Mouse (Mus musculus) midbrain, embryonic 15.5 days (tissue): ENCODE results near the gene Dact2. TPM values are rescaled to one million over a fixed set of nuclear protein-coding genes. Genes with fewer than 3 reads are reported as not detected.

Source experiments
- ATAC-seq: fragments of 200-750 bp; cut with Nextera tagmentation; replicated peaks from 2 replicates; pipeline ENCODE4 v1.8.0; 2017; ENCODE audit warnings: moderate TSS enrichment
- H3K27ac ChIP-seq: fragments of 300-500 bp; sonication (generic); 2 replicates; pipeline ENCODE4 v1.5.1; 2015; ENCODE audit warnings: mild to moderate bottlenecking, inconsistent platforms
- H3K27me3 ChIP-seq: fragments of 300-500 bp; sonication (generic); replicated peaks from 2 replicates; pipeline ENCODE4 v1.6.1; 2015; ENCODE audit warnings: inconsistent platforms
- H3K36me3 ChIP-seq: fragments of 300-500 bp; sonication (generic); replicated peaks from 2 replicates; pipeline ENCODE4 v1.6.1; 2015; ENCODE audit warnings: inconsistent platforms
- H3K4me1 ChIP-seq: fragments of 300-500 bp; sonication (generic); 2 replicates; pipeline ENCODE4 v1.6.1; 2015; ENCODE audit warnings: inconsistent platforms
- H3K4me2 ChIP-seq: fragments of 300-500 bp; sonication (generic); 2 replicates; pipeline ENCODE4 v1.6.1; 2015; ENCODE audit warnings: inconsistent platforms, mild to moderate bottlenecking, moderate library complexity
- H3K4me3 ChIP-seq: fragments of 300-500 bp; sonication (generic); 2 replicates; pipeline ENCODE4 v1.5.1; 2015; ENCODE audit warnings: mild to moderate bottlenecking, inconsistent platforms
- H3K9ac ChIP-seq: fragments of 300-500 bp; sonication (generic); 2 replicates; pipeline ENCODE4 v1.6.1; 2015; ENCODE audit warnings: mild to moderate bottlenecking, inconsistent platforms
- H3K9me3 ChIP-seq: fragments of 300-500 bp; sonication (generic); 2 replicates; pipeline ENCODE4 v1.6.1; 2016; ENCODE audit warnings: inconsistent platforms
- WGBS: fragments of 180-500 bp; shearing (Covaris S2); methylation state at CpG from one replicate; pipeline ENCODE4 v1.1.7; 2015; ENCODE audit warnings: mixed read lengths; 5-methylcytosine and 5-hydroxymethylcytosine counted together
- polyA plus RNA-seq: library from polyadenylated mRNA; unstranded; fragments of >200 nt; fragmentation: Nextera tagmentation; extraction: Ambion mirVana; gene quantifications from 2 replicates; pipeline ENCODE4 v1.2.1, GENCODE M21; 2015

Gene Dact2
- polyA plus RNA-seq, 1 experiment from 2014 or later, result 1.7 TPM

DNA sequence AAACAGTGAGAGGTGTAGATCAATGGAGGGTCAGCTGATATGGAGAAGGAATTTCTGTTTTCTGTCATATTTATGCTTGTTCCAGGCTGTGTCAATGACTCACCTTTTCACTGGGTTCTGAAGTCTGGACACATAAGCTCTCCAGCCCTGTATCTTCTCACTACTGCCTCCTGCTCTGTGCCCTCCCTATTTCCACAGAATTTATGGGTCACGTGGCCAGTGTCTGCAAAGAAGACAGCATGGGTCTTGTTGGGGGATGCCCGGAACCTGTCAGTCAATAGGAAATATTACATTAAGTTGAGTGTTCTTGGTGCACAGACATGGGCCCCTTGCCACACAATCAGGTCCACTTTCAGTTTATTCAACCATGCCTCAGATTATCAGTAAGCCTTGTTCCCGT, 1.1 kb upstream of the Dact2 start:
- Histone ChIP-seq H3K27me3 (peaks cover 53% of the 10 kb centered on the region), H3K4me2 (no peak overlapping the region), H3K9me3 (no peaks in the 10 kb centered on the region), H3K27ac (no peak overlapping the region), H3K4me1 (peaks cover 27% of the 10 kb centered on the region), H3K36me3 (no peaks in the 10 kb centered on the region), H3K4me3 (no peak overlapping the region), H3K9ac (no peak overlapping the region)
- 68% methylated on average over 3 of the region's 3 CpGs for WGBS
- no peak for ATAC-seq

DNA sequence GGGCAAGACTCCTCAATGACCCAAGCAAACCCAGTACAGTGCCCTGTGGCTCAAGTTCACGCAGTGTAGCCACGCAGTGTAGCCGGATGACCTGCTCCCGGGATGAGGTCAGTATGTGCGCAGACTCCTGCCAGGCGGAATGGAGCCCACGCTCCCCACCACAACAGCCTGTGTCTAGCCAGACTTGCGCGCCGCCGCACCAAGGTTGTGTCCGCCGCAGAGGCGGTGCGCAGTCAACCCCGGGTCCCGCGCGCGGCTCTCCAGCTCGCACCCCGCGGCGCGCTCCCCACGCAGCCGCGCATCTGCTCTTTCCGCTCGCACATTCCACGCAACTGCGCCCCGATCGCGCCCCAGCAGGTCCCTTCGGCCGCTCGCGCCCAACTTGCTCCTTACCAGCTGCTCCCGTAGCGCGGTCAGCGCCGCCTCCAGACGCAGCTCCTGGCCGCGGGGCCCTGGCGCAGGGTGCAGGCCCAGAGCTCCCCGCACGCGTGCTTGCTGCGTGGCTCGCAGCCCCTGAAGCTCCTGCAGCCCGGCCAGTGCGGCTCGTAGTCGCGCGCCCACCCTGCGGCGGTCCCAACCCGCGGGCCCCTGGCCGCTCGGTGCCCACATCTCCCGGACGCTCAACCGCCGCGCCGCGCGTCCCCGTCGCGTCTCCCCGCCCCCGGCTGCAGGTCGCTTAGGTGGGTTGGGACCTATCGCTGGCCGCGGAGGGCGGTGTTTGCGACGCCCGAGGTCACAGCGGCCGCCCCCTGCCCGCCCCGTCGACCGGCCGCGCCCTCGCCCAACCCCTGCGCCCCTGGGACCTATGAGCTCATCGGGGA, 773 bp downstream of the Dact2 start:
- WGBS, result under 1% methylated on average over 97 of the region's 97 CpGs

DNA sequence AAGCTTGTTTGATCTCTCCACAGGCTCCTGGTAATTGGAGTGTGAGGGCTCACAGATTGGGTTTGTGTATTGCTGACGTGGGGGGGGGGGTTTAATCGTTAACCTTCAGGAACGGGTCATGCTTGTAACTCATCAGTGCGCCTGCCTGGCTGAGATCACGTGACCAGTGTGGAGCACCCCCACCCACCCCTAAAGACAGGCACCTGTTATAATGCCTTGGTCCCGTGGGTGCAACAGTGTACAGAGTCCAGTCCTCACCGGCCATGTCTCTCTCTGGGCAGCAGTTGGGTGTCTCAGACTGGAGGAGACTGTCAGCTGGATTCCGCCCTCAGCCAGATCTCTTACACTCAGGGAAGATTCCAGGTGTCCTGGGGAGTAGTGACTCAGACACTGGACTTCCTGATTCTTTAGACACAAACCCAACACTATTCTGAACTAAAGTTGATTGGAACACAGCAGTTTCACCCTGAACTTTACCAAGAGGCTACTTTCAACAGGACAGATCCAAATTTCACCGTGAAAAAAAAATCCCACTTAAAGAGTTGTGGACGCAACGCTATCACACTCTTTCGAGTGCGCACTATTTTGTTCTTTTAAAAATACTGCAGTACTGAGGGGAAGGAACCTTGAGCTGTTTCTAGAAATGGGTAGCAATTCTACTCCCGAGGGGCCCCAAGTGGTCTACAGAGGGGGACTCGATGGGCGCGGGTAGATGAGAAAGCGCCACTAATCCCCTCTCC, 1.6 kb downstream of the Dact2 start:
- Histone ChIP-seq H3K9ac (peak overlapping the region; percentile 54; the same call in 1 of the 2 replicates), H3K27ac (no peak overlapping the region), H3K27me3 (peaks cover 51% of the 10 kb centered on the region), H3K36me3 (no peaks in the 10 kb centered on the region), H3K4me1 (peaks cover 27% of the 10 kb centered on the region), H3K4me3 (peak overlapping the region; percentile 68), H3K4me2 (peak overlapping the region; percentile 92), H3K9me3 (no peaks in the 10 kb centered on the region)
- WGBS, result 2% methylated on average over 18 of the region's 18 CpGs
- ATAC-seq, result 0 out of 2 replicates have a peak, but pooled peaks have one; percentile 7

More for the DNA sequence above, 773 bp downstream of the Dact2 start:
- peak; percentile 79 for ATAC-seq
- peaks cover 27% of the 10 kb centered on the region for H3K4me1 ChIP-seq
- H3K9ac ChIP-seq, result peak overlapping the region; percentile 54
- H3K9me3 ChIP-seq, result no peaks in the 10 kb centered on the region
- peaks cover 54% of the 10 kb centered on the region for H3K27me3 ChIP-seq
- no peaks in the 10 kb centered on the region for H3K36me3 ChIP-seq
- peak overlapping the region; percentile 51 for H3K27ac ChIP-seq
- peak overlapping the region; percentile 68 for H3K4me3 ChIP-seq
- peak overlapping the region; percentile 92 for H3K4me2 ChIP-seq

DNA sequence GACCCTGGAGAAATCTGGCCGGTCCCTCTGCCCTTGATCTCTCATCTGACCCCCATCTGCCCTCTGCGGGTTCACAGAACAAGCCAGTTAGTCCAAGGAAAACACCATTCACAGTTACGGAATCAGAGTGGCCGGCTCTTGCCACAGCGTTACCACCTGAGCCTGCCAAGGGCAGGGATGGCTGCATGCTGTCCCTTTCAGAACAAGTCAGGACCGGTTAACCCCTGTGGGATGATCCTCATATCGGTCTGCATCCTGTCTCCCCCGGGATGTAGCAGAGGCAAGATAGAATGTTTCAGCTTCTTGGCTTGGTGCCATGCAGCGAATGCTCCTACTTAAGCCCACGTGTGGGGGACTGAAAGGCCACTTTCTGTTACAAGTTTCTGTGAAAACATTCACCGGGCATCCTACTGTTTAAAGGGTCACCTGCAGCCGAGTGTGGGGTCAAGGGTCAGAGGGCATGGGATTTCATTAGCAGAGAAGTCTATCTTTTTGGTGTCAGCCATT, 2.8 kb downstream of the Dact2 start:
- H3K4me2 ChIP-seq, result peak overlapping the region; percentile 92
- H3K4me3 ChIP-seq, result no peak overlapping the region
- WGBS, result 8% methylated on average over 12 of the region's 12 CpGs
- H3K4me1 ChIP-seq, result peaks cover 27% of the 10 kb centered on the region
- H3K9me3 ChIP-seq, result no peaks in the 10 kb centered on the region
- ATAC-seq, result no peak
- no peak overlapping the region for H3K9ac ChIP-seq
- H3K36me3 ChIP-seq, result no peaks in the 10 kb centered on the region
- no peak overlapping the region for H3K27ac ChIP-seq
- H3K27me3 ChIP-seq, result peaks cover 51% of the 10 kb centered on the region

GRCm38 (mm10) chr17:14200206-14200605, 3.9 kb downstream of the Dact2 start:
- Histone ChIP-seq H3K4me1 (peaks cover 27% of the 10 kb centered on the region), H3K9me3 (no peaks in the 10 kb centered on the region), H3K27me3 (peaks cover 43% of the 10 kb centered on the region), H3K4me2 (no peak overlapping the region), H3K9ac (no peak overlapping the region), H3K27ac (no peak overlapping the region), H3K4me3 (no peak overlapping the region), H3K36me3 (no peaks in the 10 kb centered on the region)
- ATAC-seq, result no peak
- WGBS, result 94% methylated on average over 7 of the region's 7 CpGs

DNA sequence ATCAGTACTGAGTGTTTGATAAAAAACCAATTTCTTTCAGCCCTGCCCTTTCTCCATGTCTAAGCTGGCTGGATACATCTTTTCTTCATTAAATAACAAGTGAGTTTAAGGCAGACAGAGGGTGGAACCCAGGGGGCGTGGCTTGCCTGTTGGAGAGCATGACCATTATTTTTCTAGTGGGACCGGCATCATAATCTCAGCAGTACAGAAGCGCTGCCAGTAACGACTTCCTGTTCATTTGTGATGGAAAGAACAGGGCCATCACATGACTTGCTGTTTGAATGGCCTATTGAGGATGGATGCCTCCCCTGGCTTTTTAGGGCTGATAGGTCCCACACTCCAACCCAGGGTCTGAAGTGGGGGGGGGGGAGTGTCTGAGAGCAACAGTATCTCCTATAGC, 4.5 kb downstream of the Dact2 start:
- Histone ChIP-seq H3K9me3 (no peaks in the 10 kb centered on the region), H3K4me1 (peaks cover 27% of the 10 kb centered on the region), H3K27me3 (peaks cover 38% of the 10 kb centered on the region), H3K36me3 (no peaks in the 10 kb centered on the region), H3K4me2 (no peak overlapping the region), H3K4me3 (no peak overlapping the region), H3K27ac (no peak overlapping the region), H3K9ac (no peak overlapping the region)
- ATAC-seq, result no peak
- 60% methylated on average over 4 of the region's 4 CpGs for WGBS

- ATAC-seq, result no peak
- WGBS, result 81% methylated on average over 9 of the region's 9 CpGs
Observed at GRCm38 (mm10) chr17:14192924-14193323, 11.2 kb downstream of the Dact2 start.

GRCm38 (mm10) chr17:14192432-14192831, 11.7 kb downstream of the Dact2 start:
- WGBS, result 83% methylated on average over 4 of the region's 4 CpGs
- H3K9ac ChIP-seq, result no peak overlapping the region
- no peaks in the 10 kb centered on the region for H3K36me3 ChIP-seq
- H3K4me1 ChIP-seq, result no peaks in the 10 kb centered on the region
- H3K9me3 ChIP-seq, result no peaks in the 10 kb centered on the region
- no peaks in the 10 kb centered on the region for H3K27me3 ChIP-seq
- H3K4me2 ChIP-seq, result no peak overlapping the region
- H3K4me3 ChIP-seq, result no peak overlapping the region
- H3K27ac ChIP-seq, result no peak overlapping the region
- ATAC-seq, result no peak

More at GRCm38 (mm10) chr17:14192924-14193323, 11.2 kb downstream of the Dact2 start:
- H3K9ac ChIP-seq, result no peak overlapping the region
- no peaks in the 10 kb centered on the region for H3K9me3 ChIP-seq
- H3K27ac ChIP-seq, result no peak overlapping the region
- no peaks in the 10 kb centered on the region for H3K27me3 ChIP-seq
- no peaks in the 10 kb centered on the region for H3K36me3 ChIP-seq
- H3K4me1 ChIP-seq, result no peaks in the 10 kb centered on the region
- no peak overlapping the region for H3K4me3 ChIP-seq
- H3K4me2 ChIP-seq, result no peak overlapping the region

DNA sequence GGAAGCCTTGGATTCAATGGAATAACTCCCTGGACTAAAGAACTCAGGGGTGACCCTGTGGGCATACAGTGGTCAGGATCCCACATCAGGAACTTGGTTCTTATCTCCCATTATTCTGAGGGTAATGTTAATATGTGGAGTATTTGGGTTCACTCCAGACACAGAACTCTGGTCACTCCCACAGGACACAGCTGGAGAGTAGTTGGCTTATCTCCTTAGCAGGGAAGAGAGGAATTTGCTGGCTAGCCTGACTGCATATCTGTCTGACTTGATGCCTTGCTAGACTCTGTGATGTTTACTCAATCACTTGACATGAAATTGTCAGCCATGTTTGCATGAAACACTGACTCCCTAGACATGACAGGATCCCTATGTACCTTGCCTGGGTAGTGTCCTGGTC, 15.6 kb downstream of the Dact2 start:
- no peaks in the 10 kb centered on the region for H3K27me3 ChIP-seq
- no peak overlapping the region for H3K4me3 ChIP-seq
- no peak overlapping the region for H3K4me2 ChIP-seq
- H3K4me1 ChIP-seq, result no peaks in the 10 kb centered on the region
- H3K9me3 ChIP-seq, result no peaks in the 10 kb centered on the region
- no peaks in the 10 kb centered on the region for H3K36me3 ChIP-seq
- ATAC-seq, result no peak
- no peak overlapping the region for H3K27ac ChIP-seq
- no peak overlapping the region for H3K9ac ChIP-seq

DNA sequence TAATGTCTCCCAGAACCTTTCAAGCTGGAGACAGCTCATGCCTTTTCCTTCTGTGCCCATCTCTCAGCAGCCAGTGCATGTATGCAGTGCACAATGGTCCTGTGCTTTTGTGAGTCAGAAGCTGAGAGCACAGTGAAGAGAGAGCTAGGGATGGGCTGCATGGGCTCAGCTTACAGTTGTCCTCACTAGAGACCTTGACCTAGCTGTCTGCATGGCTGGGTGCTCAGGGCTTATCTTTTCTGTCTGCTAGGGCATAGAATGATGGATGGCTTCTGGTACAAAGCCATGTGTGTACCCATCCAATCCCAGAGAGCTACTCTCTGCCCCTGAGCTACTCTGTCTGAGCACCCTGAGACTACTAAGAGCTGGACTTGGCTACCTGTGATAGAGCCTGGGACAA, 17.0 kb downstream of the Dact2 start:
- H3K9me3 ChIP-seq, result no peaks in the 10 kb centered on the region
- no peak overlapping the region for H3K4me2 ChIP-seq
- no peak overlapping the region for H3K27ac ChIP-seq
- no peak overlapping the region for H3K4me3 ChIP-seq
- no peaks in the 10 kb centered on the region for H3K27me3 ChIP-seq
- H3K36me3 ChIP-seq, result no peaks in the 10 kb centered on the region
- ATAC-seq, result no peak
- 0 out of 2 replicates have a peak, but pooled peaks cover 4% of the 10 kb centered on the region for H3K4me1 ChIP-seq
- H3K9ac ChIP-seq, result no peak overlapping the region

- no peaks in the 10 kb centered on the region for H3K36me3 ChIP-seq
- H3K4me2 ChIP-seq, result no peak overlapping the region
- H3K4me1 ChIP-seq, result 0 out of 2 replicates have a peak, but pooled peaks cover 4% of the 10 kb centered on the region
- H3K9me3 ChIP-seq, result no peaks in the 10 kb centered on the region
- no peaks in the 10 kb centered on the region for H3K27me3 ChIP-seq
- H3K4me3 ChIP-seq, result no peak overlapping the region
- H3K27ac ChIP-seq, result no peak overlapping the region
- no peak overlapping the region for H3K9ac ChIP-seq
- no peak for ATAC-seq
- WGBS, result 82% methylated on average over 3 of the region's 3 CpGs
Observed at GRCm38 (mm10) chr17:14186176-14186575, 17.9 kb downstream of the Dact2 start.

GRCm38 (mm10) chr17:14184192-14184814, 19.8 kb downstream of the Dact2 start:
- no peak overlapping the region for H3K4me2 ChIP-seq
- H3K4me3 ChIP-seq, result no peak overlapping the region
- no peak for ATAC-seq
- H3K27ac ChIP-seq, result no peak overlapping the region
- H3K36me3 ChIP-seq, result no peaks in the 10 kb centered on the region
- H3K9ac ChIP-seq, result no peak overlapping the region
- H3K4me1 ChIP-seq, result 0 out of 2 replicates have a peak, but pooled peaks cover 4% of the 10 kb centered on the region
- no peaks in the 10 kb centered on the region for H3K27me3 ChIP-seq
- 91% methylated on average over 4 of the region's 4 CpGs for WGBS
- no peaks in the 10 kb centered on the region for H3K9me3 ChIP-seq
